In the genomic region with DNA sequence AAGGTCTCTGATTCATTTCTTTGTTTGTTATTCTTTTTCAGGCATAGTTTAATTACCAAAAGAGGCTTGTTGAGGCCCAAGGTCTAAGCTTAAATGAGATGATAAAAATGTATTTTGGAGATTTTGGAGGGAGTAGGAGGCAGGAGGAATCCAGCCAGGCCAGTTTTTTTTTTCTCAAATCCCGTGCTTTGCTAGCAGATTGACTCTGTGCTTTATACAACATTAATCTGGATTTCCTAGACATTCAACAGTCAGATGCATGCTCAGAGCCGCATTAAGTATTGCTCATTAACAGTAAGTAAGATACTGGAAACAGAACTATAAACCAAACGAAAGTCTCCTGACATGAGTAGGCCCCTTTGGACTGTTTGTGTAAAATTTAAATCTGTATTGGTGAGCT, we compare ENCODE assay signal across 10 mouse cellular contexts.
DNase-seq lines count a peak whose midpoint lies in the region; ATAC-seq lines count a peak whose summit lies in the region.
"Had no signal": no experiment of that assay in that cellular context is flagged by ENCODE, and none has a peak within 500 bp of the region (broad histone marks: within the 10 kb centered on the region; RNA-seq: fewer than 3 reads in every experiment).

No protein-coding gene starts in this region.

- no peak overlapping the region for H3K4me3 ChIP-seq in kidney, embryonic 16.5 days (ENCODE audit: low read length)
- no peak overlapping the region for H3K4me3 ChIP-seq in embryonic facial prominence, embryonic 13.5 days
- no peak overlapping the region for H3K4me3 ChIP-seq in hindbrain, embryonic 10.5 days
- H3K4me3 ChIP-seq in midbrain, embryonic 16.5 days (ENCODE audit: low read depth, low read length) = no peak overlapping the region

- no peak for DNase-seq in kidney, postnatal 10 days
- no peak for DNase-seq in hindbrain, embryonic 10.5 days (ENCODE audit: low spot score)
- DNase-seq in cerebellum, postnatal 36 days = no peak
- DNase-seq in kidney, adult 18-20 months = no peak
- DNase-seq in ovary, adult 18-20 months (ENCODE audit: low spot score) = no peak

- peak overlapping the region; percentile 69 for H3K27ac ChIP-seq in kidney, embryonic 16.5 days (ENCODE audit: low read length)
- peak overlapping the region; percentile 70 for H3K27ac ChIP-seq in embryonic facial prominence, embryonic 13.5 days
- peak overlapping the region; percentile 84 for H3K27ac ChIP-seq in hindbrain, embryonic 10.5 days
- peak overlapping the region; percentile 85 for H3K27ac ChIP-seq in midbrain, embryonic 16.5 days (ENCODE audit: low read length)
- H3K27ac ChIP-seq: liver, embryonic 14.5 days had no signal

- 32% methylated on average over 3 of the region's 3 CpGs for WGBS in kidney, embryonic 16.5 days
- 32% methylated on average over 3 of the region's 3 CpGs for WGBS in embryonic facial prominence, embryonic 13.5 days
- 55% methylated on average over 3 of the region's 3 CpGs for WGBS in hindbrain, embryonic 10.5 days
- 7% methylated on average over 3 of the region's 3 CpGs for WGBS in midbrain, embryonic 16.5 days

- no peaks in the 10 kb centered on the region for H3K27me3 ChIP-seq in kidney, embryonic 16.5 days (ENCODE audit: insufficient read depth, low read length)
- no peaks in the 10 kb centered on the region for H3K27me3 ChIP-seq in embryonic facial prominence, embryonic 13.5 days
- H3K27me3 ChIP-seq in hindbrain, embryonic 10.5 days (ENCODE audit: insufficient read depth, poor library complexity, severe bottlenecking) = no peaks in the 10 kb centered on the region
- no peaks in the 10 kb centered on the region for H3K27me3 ChIP-seq in midbrain, embryonic 16.5 days (ENCODE audit: control insufficient read depth, insufficient read depth, low read depth, low read length)

- no peak overlapping the region for H3K9ac ChIP-seq in kidney, embryonic 16.5 days (replicated peaks; ENCODE audit: low read length)
- no peak overlapping the region for H3K9ac ChIP-seq in embryonic facial prominence, embryonic 13.5 days
- no peak overlapping the region for H3K9ac ChIP-seq in midbrain, embryonic 16.5 days (ENCODE audit: low read depth, low read length)
- H3K9ac ChIP-seq: liver, embryonic 14.5 days had no signal

- no peak for ATAC-seq in kidney, embryonic 16.5 days (ENCODE audit: low FRiP score, low TSS enrichment)
- no peak for ATAC-seq in embryonic facial prominence, embryonic 13.5 days (ENCODE audit: insufficient number of reproducible peaks, insufficient read depth, low FRiP score, low TSS enrichment, low read depth)
- peak; percentile 54 for ATAC-seq in midbrain, embryonic 16.5 days
- ATAC-seq: intestine, postnatal 0 days had no signal

- H3K4me1 ChIP-seq in kidney, embryonic 16.5 days (ENCODE audit: insufficient read depth, low read length) = peaks cover 11% of the 10 kb centered on the region; the same call in 1 of the 2 replicates
- H3K4me1 ChIP-seq in embryonic facial prominence, embryonic 13.5 days = peaks cover 9% of the 10 kb centered on the region; the same call in 1 of the 2 replicates
- H3K4me1 ChIP-seq in hindbrain, embryonic 10.5 days (replicated peaks) = peaks cover 26% of the 10 kb centered on the region
- peaks cover 27% of the 10 kb centered on the region for H3K4me1 ChIP-seq in midbrain, embryonic 16.5 days (ENCODE audit: control insufficient read depth, insufficient read depth, low read length)

- H3K36me3 ChIP-seq in kidney, embryonic 16.5 days (ENCODE audit: insufficient read depth, low read length) = no peaks in the 10 kb centered on the region
- no peaks in the 10 kb centered on the region for H3K36me3 ChIP-seq in embryonic facial prominence, embryonic 13.5 days
- no peaks in the 10 kb centered on the region for H3K36me3 ChIP-seq in hindbrain, embryonic 10.5 days
- no peaks in the 10 kb centered on the region for H3K36me3 ChIP-seq in midbrain, embryonic 16.5 days (ENCODE audit: control insufficient read depth, insufficient read depth, low read length)

- H3K9me3 ChIP-seq in kidney, embryonic 16.5 days (ENCODE audit: low read length) = no peaks in the 10 kb centered on the region
- H3K9me3 ChIP-seq in embryonic facial prominence, embryonic 13.5 days = no peaks in the 10 kb centered on the region
- no peaks in the 10 kb centered on the region for H3K9me3 ChIP-seq in hindbrain, embryonic 10.5 days
- H3K9me3 ChIP-seq in midbrain, embryonic 16.5 days (replicated peaks; ENCODE audit: control insufficient read depth, low read length, poor library complexity, severe bottlenecking) = no peaks in the 10 kb centered on the region

- no peak overlapping the region for H3K4me2 ChIP-seq in kidney, embryonic 16.5 days (replicated peaks; ENCODE audit: low read depth, low read length)
- no peak overlapping the region for H3K4me2 ChIP-seq in embryonic facial prominence, embryonic 13.5 days
- H3K4me2 ChIP-seq in midbrain, embryonic 16.5 days (ENCODE audit: low read length) = no peak overlapping the region
